Mouse (Mus musculus) layer of hippocampus, adult 9-11 months (tissue): Measurements from ENCODE around the gene Id3.

Experiments used
- DNase-seq: peaks from one replicate; pipeline ENCODE4 v3.0.0; 2022

Gene Id3

DNA sequence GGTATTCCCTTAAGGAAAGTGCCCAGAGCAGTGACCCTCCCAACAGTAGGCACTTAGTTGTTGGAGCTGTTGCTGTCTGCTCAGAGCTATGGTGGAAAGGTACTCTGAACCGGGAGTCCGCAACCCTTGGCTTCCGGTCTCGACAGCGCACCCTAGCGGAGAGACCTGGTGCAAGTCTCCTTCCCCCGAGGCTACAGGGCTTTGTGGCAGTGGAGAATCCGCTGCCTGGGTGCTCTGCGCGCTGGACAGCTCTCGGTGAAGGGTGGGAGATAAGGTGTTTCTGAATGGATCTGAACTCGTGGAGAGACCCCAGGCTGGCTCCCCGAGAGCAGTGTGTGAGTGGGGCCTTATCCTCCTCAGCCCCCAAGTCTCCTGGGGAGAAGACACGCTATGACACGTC lies 36.7 kb downstream of the Id3 start:
- peak; percentile 73 for DNase-seq

DNA sequence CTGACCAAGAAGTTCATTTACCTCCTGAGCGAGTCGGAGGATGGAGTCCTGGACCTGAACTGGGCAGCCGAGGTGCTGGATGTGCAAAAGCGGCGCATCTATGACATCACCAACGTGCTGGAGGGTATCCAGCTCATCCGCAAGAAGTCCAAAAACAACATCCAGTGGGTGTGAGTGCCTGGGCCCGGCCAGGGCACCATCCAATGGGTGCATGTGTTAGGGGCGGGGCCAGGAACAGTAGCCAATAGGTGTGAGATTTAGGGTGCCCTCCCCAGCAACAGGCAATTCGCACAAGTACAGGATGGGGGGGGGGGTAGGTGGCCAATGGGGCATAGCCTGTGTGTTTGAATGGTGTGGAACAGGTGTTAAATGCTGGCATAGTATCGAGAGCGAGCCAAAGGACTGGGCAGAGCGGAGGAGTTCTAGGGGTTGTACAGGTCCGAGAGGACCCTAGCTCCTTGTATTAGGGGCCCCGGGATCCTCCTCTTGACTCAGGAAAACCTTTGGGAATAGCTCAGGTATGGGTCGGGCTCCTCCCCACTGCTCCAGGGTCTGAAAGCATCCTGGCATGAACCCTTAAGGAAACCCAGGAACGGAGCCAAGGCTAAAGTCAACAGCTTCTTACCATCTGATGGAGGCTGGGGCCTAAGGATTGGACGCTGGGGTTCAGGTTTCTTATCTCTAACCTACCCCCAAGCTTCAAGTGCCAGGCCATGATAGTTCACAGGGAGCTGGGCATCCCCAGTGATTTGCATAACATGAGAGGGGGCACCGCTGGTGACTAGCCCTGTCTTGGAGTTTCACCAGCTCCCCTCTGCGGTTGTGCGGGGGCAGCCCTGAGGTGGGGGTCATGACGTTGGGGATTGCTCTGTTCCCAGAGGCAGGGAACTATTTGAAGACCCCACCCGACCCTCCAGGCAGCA lies 37.4 kb downstream of the Id3 start:
- DNase-seq: peak; percentile 91

DNA sequence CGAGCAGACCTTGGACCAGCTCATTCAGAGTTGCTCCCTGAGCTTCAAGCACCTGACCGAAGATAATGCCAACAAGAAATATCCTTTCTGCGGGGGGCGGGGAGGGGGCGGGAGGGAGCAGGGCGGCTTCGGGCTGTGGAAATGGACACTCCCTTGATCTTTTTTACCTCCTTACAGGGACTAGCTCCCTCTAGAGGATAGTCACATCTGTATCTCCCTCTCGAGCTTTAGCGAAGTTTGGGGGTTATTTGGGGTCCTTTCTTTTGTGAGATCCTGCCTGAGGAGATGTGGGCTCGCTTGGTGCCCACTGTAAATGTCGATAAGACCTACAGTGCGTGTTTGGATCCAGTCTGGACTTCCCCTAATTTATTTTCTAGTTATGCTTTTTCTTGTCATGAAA lies 38.1 kb downstream of the Id3 start:
- no peak for DNase-seq

DNA sequence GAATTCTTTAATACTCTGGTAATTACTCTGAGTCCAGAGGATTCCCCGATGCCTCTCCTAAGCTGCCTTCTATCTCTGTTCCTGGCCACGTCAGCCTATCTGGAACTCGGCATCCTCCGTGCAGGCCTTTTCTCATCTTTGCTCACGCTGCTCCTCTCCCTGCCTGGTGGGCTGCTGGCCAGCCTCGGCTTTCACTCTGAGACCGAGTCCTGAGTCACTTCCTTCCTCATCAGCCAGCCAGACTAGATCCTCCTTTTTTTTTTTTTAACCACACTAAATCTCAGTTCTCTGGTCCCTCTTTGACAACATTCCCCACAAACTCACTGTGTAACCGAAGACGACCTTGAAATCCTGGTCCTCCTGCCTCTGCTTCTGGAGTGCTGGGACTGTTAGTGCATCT lies 42.1 kb downstream of the Id3 start:
- peak; percentile 79 for DNase-seq

- no peak for DNase-seq
Observed at GRCm38 (mm10) chr4:136186315-136186714, 43.0 kb downstream of the Id3 start.

DNA sequence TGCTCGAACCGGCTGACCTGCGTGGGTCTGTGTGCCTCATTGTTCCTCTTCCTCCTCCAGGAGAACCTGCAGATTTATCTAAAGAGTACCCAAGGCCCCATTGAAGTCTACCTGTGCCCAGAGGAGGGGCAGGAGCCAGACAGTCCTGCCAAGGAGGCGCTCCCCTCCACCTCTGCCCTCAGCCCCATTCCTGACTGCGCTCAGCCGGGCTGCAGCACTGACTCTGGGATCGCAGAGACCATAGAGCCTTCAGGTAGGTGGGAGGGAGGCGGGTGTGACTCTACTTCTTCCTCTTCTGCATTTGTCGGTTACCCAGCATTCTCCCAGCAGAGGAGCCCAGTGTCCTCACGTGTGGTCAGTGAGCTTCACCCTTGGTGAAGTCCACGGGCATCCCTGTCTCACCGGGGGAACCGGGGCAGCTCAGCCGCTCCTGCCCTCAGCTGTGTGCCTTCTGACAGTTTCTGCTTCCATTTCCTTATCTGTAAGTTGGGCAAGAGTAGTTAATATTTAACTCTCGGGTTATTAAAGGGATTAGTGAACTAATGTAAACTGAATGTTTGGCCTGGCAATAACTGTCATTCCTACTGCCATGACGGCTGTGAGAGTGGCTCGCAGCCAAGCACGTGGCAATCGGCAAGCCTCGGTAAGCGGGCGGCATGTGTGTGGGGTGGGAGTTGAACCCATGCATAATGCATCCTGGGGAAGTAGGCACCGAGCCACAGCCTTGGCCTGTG lies 43.6 kb downstream of the Id3 start:
- no peak for DNase-seq

- no peak for DNase-seq
Observed at GRCm38 (mm10) chr4:136188973-136189737, 45.9 kb downstream of the Id3 start.

DNA sequence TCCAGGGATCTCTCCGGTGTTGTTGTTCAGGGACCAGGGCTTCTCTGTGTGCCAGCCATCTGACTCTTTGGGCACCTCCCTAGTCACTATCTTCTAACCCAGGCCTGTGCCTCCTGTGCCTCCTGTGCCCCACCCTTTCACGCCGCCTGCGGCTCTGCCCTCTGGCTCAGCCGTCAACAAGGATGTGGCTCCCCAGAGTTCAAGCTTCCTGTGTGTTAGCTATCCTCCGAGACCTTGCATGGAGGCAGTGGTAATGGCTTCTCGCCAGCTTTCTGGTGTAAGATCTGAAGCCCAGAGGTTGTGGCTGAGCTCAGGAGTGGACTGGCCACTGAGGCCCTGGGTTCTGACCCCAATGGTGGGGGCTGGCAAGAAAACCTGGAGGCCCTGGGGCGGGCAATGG lies 46.6 kb downstream of the Id3 start:
- DNase-seq: no peak

- DNase-seq: no peak
Observed at GRCm38 (mm10) chr4:136193571-136193970, 50.3 kb downstream of the Id3 start.

- DNase-seq: no peak
Observed at GRCm38 (mm10) chr4:136195029-136195428, 51.7 kb downstream of the Id3 start.
